Mouse (Mus musculus) yolk sac, embryonic 10.5 days (tissue): ENCODE data around the gene Cdc34b.
A peak's percentile ranks its signal among the peaks of the same experiment; 100 is the strongest.

ENCODE experiments used
- DNase-seq: peaks from one replicate; pipeline ENCODE4 v3.0.0-alpha.2; 2017; ENCODE audit warnings: low spot score

Cdc34b gene

GRCm38 (mm10) chr11:94735746-94736145 is 5.8 kb upstream of the Cdc34b start:
- no peak for DNase-seq

GRCm38 (mm10) chr11:94752946-94753713 is 11.5 kb downstream of the Cdc34b start:
- DNase-seq: peak; percentile 85

- DNase-seq: no peak
Measured at GRCm38 (mm10) chr11:94759916-94760315, 18.3 kb downstream of the Cdc34b start.

- DNase-seq: no peak
Measured at GRCm38 (mm10) chr11:94760364-94760763, 18.8 kb downstream of the Cdc34b start.

GRCm38 (mm10) chr11:94760799-94761198 is 19.2 kb downstream of the Cdc34b start:
- no peak for DNase-seq

GRCm38 (mm10) chr11:94762281-94762680 is 20.7 kb downstream of the Cdc34b start:
- DNase-seq: no peak

GRCm38 (mm10) chr11:94762775-94763174 is 21.2 kb downstream of the Cdc34b start:
- no peak for DNase-seq

- no peak for DNase-seq
Measured at GRCm38 (mm10) chr11:94767241-94767640, 25.7 kb downstream of the Cdc34b start.

- no peak for DNase-seq
Measured at GRCm38 (mm10) chr11:94772363-94773055, 30.9 kb downstream of the Cdc34b start.

GRCm38 (mm10) chr11:94773851-94774250 is 32.3 kb downstream of the Cdc34b start:
- no peak for DNase-seq

- no peak for DNase-seq
Measured at GRCm38 (mm10) chr11:94774887-94775497, 33.4 kb downstream of the Cdc34b start.

GRCm38 (mm10) chr11:94782603-94783002 is 41.0 kb downstream of the Cdc34b start, which contains the start of gene Tmem92:
Gene Tmem92, minus strand, starts transcription at chr11:94782703.
- no peak for DNase-seq

- DNase-seq: peak; percentile 81
Measured at GRCm38 (mm10) chr11:94785247-94785646, 43.7 kb downstream of the Cdc34b start.

- no peak for DNase-seq
Measured at GRCm38 (mm10) chr11:94791700-94792099, 50.1 kb downstream of the Cdc34b start.
